Mouse (Mus musculus) C2C12 (cell line): ENCODE measurements around the gene Tiam1.

Source experiments
- CEBPB ChIP-seq: IDR thresholded peaks from one replicate; pipeline ENCODE4 v1.6.1; 2011; ENCODE audit warnings: low read depth, mild to moderate bottlenecking, control low read depth, moderate library complexity
- CTCF ChIP-seq: IDR thresholded peaks from one replicate; pipeline ENCODE4 v1.5.1; 2011; ENCODE audit not compliant: control insufficient read depth, insufficient read depth, insufficient read length
- MAX ChIP-seq: IDR thresholded peaks from one replicate; pipeline ENCODE4 v1.6.1; 2011; ENCODE audit warnings: mild to moderate bottlenecking, control low read depth
- MYOG ChIP-seq: IDR thresholded peaks from one replicate; pipeline ENCODE4 v1.6.1; 2011; ENCODE audit not compliant: control insufficient read depth, insufficient read length; ENCODE audit errors: extremely low read depth

- TF ChIP-seq CTCF (no peak), MAX (no peak), CEBPB (no peak), MYOG (no peak)
These were observed 119.9 kb downstream of the Tiam1 start for GRCm38 (mm10) chr16:90023665-90024010.
